Mouse (Mus musculus) heart, postnatal 4 days (tissue): ENCODE data around the gene Gm20817. TPM values are rescaled to one million over a fixed set of nuclear protein-coding genes. Genes with fewer than 3 reads are reported as not detected.
"Not testable (repeated sequence)": the region's sequence is repeated elsewhere in the genome, so short reads cannot be mapped to it uniquely, and the experiment has no call there.

Experiments used
- DNase-seq: peaks from one replicate; pipeline ENCODE4 v3.0.0; 2021
- total RNA-seq, 2 experiments: library from RNA; stranded (reverse); gene quantifications; 2 replicates each; pipeline ENCODE4 v1.2.3; 2021

The Gm20817 gene
- not detected for total RNA-seq

DNA sequence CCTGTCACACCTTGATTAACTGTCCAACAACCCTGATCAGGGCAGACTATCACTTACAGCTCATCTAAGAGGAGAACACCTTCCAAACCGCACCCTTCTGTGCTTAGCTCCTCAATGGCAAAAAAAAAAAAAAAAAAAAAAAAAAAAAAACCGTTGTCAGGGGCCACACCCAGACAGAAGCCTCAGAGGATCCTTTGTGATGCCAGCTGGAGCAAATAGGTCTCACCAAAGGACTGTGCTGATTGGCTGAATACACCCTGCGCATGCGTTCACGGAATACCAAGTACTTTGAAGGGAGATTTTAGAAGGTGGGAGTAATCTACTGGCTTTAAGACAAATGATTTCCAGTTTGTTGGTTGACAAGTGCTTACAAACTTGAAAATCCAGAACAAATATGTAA is at the start of gene Gm20817:
Gene Gm20817 (minus strand): TSS at position 101 of the 400 bp plus-strand sequence.
- DNase-seq = not testable (repeated sequence)
